Mouse (Mus musculus): ENCODE results near the gene Sparc. TPM values are rescaled to one million over a fixed set of nuclear protein-coding genes. Genes with fewer than 3 reads are reported as not detected.

Gene Sparc
- polyA plus RNA-seq, 1 experiment from 2014 or later, result 272 TPM

DNA sequence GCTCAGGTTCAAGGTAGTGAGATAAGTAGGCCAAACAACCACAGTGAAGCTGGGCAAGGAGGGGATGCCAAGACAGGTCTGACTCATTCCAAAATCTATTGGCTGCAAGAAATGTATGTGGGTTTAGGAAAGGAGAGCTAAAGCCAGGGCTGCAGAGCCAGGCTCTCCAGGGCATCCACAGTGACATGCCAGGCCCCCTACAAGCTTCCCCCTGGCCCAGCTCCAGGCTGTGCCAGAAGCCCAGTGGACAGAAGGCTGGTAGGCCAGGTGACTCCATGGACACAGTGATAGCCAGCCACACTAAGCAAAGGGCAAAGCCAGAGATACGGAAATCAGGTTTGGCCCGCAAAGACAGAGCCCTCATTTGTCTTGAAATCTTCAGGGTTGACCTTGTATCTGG is 66.1 kb downstream of the Sparc start:
- Histone ChIP-seq H3K9me3 (ENCODE audit: low read length) (no peaks in the 10 kb centered on the region), H3K4me2 (ENCODE audit: low read depth, low read length) (no peak overlapping the region), H3K4me3 (ENCODE audit: low read depth, low read length) (no peak overlapping the region), H3K36me3 (replicated peaks; ENCODE audit: insufficient read depth, low read length) (no peaks in the 10 kb centered on the region), H3K27ac (ENCODE audit: low read depth) (no peak overlapping the region), H3K9ac (replicated peaks) (no peak overlapping the region), H3K4me1 (ENCODE audit: insufficient read depth) (no peaks in the 10 kb centered on the region), H3K27me3 (ENCODE audit: insufficient read depth, low read length) (no peaks in the 10 kb centered on the region)
- 91% methylated on average over 2 of the region's 2 CpGs for WGBS (ENCODE audit: insufficient replicate concordance)
- DNase-seq, result no peak
- TF ChIP-seq EP300 (IDR thresholded peaks at IDR 0.05; ENCODE audit: low read depth) (no peak), CTCF (IDR thresholded peaks at IDR 0.05; ENCODE audit: low read depth) (no peak)
- no peak for ATAC-seq

Other genes with a start within 250 kb of the Sparc start
- 5.7 and 6.7 TPM in 2 replicates for gene Slc36a2, start 238.1 kb downstream of the Sparc start, polyA plus RNA-seq (2015; fragmentation: Nextera tagmentation; extraction: Ambion mirVana)
- gene Slc36a1, start 218.8 kb downstream of the Sparc start, polyA plus RNA-seq (2015; fragmentation: Nextera tagmentation; extraction: Ambion mirVana), result 1.0 and 1.7 TPM in 2 replicates
- gene Fat2, start 86.6 kb downstream of the Sparc start, polyA plus RNA-seq (2015; fragmentation: Nextera tagmentation; extraction: Ambion mirVana), result not detected in 2 replicates
- 261 and 271 TPM in 2 replicates for gene Atox1, start 38.1 kb upstream of the Sparc start, polyA plus RNA-seq (2015; fragmentation: Nextera tagmentation; extraction: Ambion mirVana)
- 34.2 and 36.8 TPM in 2 replicates for gene G3bp1, start 46.5 kb upstream of the Sparc start, polyA plus RNA-seq (2015; fragmentation: Nextera tagmentation; extraction: Ambion mirVana)
- not detected in 2 replicates for gene Glra1, start 185.0 kb upstream of the Sparc start, polyA plus RNA-seq (2015; fragmentation: Nextera tagmentation; extraction: Ambion mirVana)

Measured in liver, postnatal 0 days (tissue).